Mouse (Mus musculus) small intestine, adult 2 months (tissue): ENCODE measurements around the gene Rpl12.

Experiments
- CTCF ChIP-seq: fragments of 200-500 bp; IDR thresholded peaks from 2 replicates; pipeline ENCODE4 v1.5.1; 2012; ENCODE audit warnings: low read depth, mild to moderate bottlenecking, control low read depth, inconsistent platforms, low read length, moderate library complexity, mixed read lengths; ENCODE audit not compliant: insufficient replicate concordance, insufficient read length; ENCODE audit errors: extremely low read depth
- POLR2A ChIP-seq: fragments of 200-500 bp; IDR thresholded peaks from 2 replicates; pipeline ENCODE4 v1.6.1; 2012; ENCODE audit warnings: low read depth, mild to moderate bottlenecking, control low read depth, inconsistent platforms, low read length, moderate library complexity

DNA sequence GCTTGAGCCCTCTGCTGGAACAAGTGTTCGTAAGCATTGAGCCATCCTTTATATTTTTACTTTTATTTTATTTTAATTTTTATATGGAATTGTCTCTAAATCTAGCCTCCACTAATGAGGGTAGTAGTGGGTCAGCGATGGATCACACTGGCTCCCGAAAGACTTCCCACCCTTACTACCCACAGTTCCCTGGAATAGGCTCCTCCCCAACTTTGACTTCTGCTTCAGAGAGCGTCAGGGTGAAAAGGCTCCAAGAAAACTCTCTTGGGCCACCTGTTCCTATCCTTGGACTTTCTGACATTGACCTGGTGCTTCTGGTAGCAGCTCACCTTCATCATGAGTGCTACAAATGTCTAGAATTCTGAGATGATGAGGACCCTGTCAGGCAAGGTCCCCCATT, 21.3 kb downstream of the Rpl12 start:
- TF ChIP-seq CTCF (no peak), POLR2A (no peak)
